27 mouse cellular contexts compared by ENCODE assay signal in genomic region chr3:27921268-27922020, GRCm38 (mm10). TPM values are rescaled to one million over a fixed set of nuclear protein-coding genes. Genes with fewer than 3 reads are reported as not detected.
A peak's percentile ranks its signal among the peaks of the same experiment; 100 is the strongest.
DNase-seq lines count a peak whose midpoint lies in the region; ATAC-seq and TF ChIP-seq lines count a peak whose summit lies in the region.
"Had no signal": no experiment of that assay in that cellular context is flagged by ENCODE, and none has a peak within 500 bp of the region (broad histone marks: within the 10 kb centered on the region; RNA-seq: fewer than 3 reads in every experiment).

No protein-coding gene starts in this region.

- H3K4me2 ChIP-seq in liver, embryonic 11.5 days: no peak overlapping the region
- no peak overlapping the region for H3K4me2 ChIP-seq in kidney, postnatal 0 days (ENCODE audit: low read length)
- H3K4me2 ChIP-seq in liver, embryonic 15.5 days: no peak overlapping the region
- H3K4me2 ChIP-seq in lung, postnatal 0 days (replicated peaks; ENCODE audit: low read depth, low read length): no peak overlapping the region
- H3K4me2 ChIP-seq: heart, embryonic 13.5 days; midbrain, embryonic 13.5 days had no signal

- 33% methylated on average over 11 of the region's 11 CpGs for WGBS in liver, adult 2 months
- WGBS in liver, embryonic 11.5 days: 87% methylated on average over 11 of the region's 11 CpGs
- WGBS in kidney, postnatal 0 days: 79% methylated on average over 11 of the region's 11 CpGs
- WGBS in liver, embryonic 15.5 days (ENCODE audit: insufficient replicate concordance): 66% methylated on average over 11 of the region's 11 CpGs
- 85% methylated on average over 11 of the region's 11 CpGs for WGBS in lung, postnatal 0 days

- peaks cover 7% of the 10 kb centered on the region for H3K4me1 ChIP-seq in liver, adult 2 months (ENCODE audit: control insufficient read depth, insufficient read depth, low read length)
- H3K4me1 ChIP-seq in liver, embryonic 11.5 days (replicated peaks; ENCODE audit: control insufficient read depth, insufficient read depth, low read length): no peaks in the 10 kb centered on the region
- no peaks in the 10 kb centered on the region for H3K4me1 ChIP-seq in kidney, postnatal 0 days (replicated peaks; ENCODE audit: insufficient read depth, low read length)
- H3K4me1 ChIP-seq in liver, embryonic 15.5 days (replicated peaks): no peaks in the 10 kb centered on the region
- H3K4me1 ChIP-seq in lung, postnatal 0 days (ENCODE audit: insufficient read depth, low read depth, low read length): no peaks in the 10 kb centered on the region
- H3K4me1 ChIP-seq: forebrain, embryonic 10.5 days; heart, embryonic 13.5 days; megakaryocyte, embryonic 14.5 days; midbrain, embryonic 13.5 days had no signal

- TF ChIP-seq POLR2A in liver, adult 2 months (IDR thresholded peaks at IDR 0.05; ENCODE audit: extremely low read depth, insufficient read depth, low read length): no peak

- peak; percentile 91 for DNase-seq in liver, adult 2 months (ENCODE audit: extremely low read depth, low read depth, low spot score)
- DNase-seq in liver, embryonic 11.5 days (ENCODE audit: low spot score): no peak
- no peak for DNase-seq in kidney, postnatal 0 days (ENCODE audit: low spot score)
- no peak for DNase-seq in lung, postnatal 0 days (ENCODE audit: low spot score)
- no peak for DNase-seq in testis, postnatal 10 days (ENCODE audit: low spot score)
- no peak for DNase-seq in thymus, postnatal 14 days
- DNase-seq: cerebellum, adult 11 months; cerebellum, adult 9-11 months; gastrocnemius, postnatal 14 days; heart, adult 18-20 months; heart, postnatal 14 days; layer of hippocampus, postnatal 36 days; right cerebral cortex, postnatal 14 days had no signal

- H3K9ac ChIP-seq in liver, adult 2 months (ENCODE audit: low read depth, low read length): no peak overlapping the region
- no peak overlapping the region for H3K9ac ChIP-seq in liver, embryonic 11.5 days (ENCODE audit: low read depth, low read length)
- H3K9ac ChIP-seq in kidney, postnatal 0 days (ENCODE audit: low read depth, low read length): no peak overlapping the region
- no peak overlapping the region for H3K9ac ChIP-seq in liver, embryonic 15.5 days
- no peak overlapping the region for H3K9ac ChIP-seq in lung, postnatal 0 days (replicated peaks; ENCODE audit: low read depth)
- H3K9ac ChIP-seq: heart, embryonic 13.5 days; midbrain, embryonic 13.5 days had no signal

- TF ChIP-seq CTCF in liver, adult 2 months (IDR thresholded peaks at IDR 0.05; ENCODE audit: low read depth, low read length): no peak
- no peak for TF ChIP-seq CTCF in kidney, postnatal 0 days (IDR thresholded peaks at IDR 0.05; ENCODE audit: low read depth)
- TF ChIP-seq CTCF in lung, postnatal 0 days (IDR thresholded peaks at IDR 0.05): no peak

- H3K79me2 ChIP-seq in liver, adult 2 months (ENCODE audit: control insufficient read depth, insufficient read depth, low read length): no peaks in the 10 kb centered on the region

- H3K4me3 ChIP-seq in liver, adult 2 months (ENCODE audit: insufficient read depth, low read depth, low read length): no peak overlapping the region
- H3K4me3 ChIP-seq in liver, embryonic 11.5 days (ENCODE audit: low read depth, low read length): no peak overlapping the region
- no peak overlapping the region for H3K4me3 ChIP-seq in kidney, postnatal 0 days (replicated peaks; ENCODE audit: low read depth, low read length)
- H3K4me3 ChIP-seq in liver, embryonic 15.5 days (replicated peaks): no peak overlapping the region
- no peak overlapping the region for H3K4me3 ChIP-seq in lung, postnatal 0 days (ENCODE audit: low read depth, low read length)
- H3K4me3 ChIP-seq: forebrain, embryonic 10.5 days; heart, embryonic 13.5 days; megakaryocyte, embryonic 14.5 days; midbrain, embryonic 13.5 days had no signal

- H3K36me3 ChIP-seq in liver, adult 2 months (ENCODE audit: control insufficient read depth, insufficient read depth, low read length): no peaks in the 10 kb centered on the region
- no peaks in the 10 kb centered on the region for H3K36me3 ChIP-seq in liver, embryonic 11.5 days (ENCODE audit: control insufficient read depth, insufficient read depth, low read length)
- H3K36me3 ChIP-seq in kidney, postnatal 0 days (ENCODE audit: insufficient read depth, low read length): no peaks in the 10 kb centered on the region
- H3K36me3 ChIP-seq in liver, embryonic 15.5 days (replicated peaks): no peaks in the 10 kb centered on the region
- no peaks in the 10 kb centered on the region for H3K36me3 ChIP-seq in lung, postnatal 0 days (ENCODE audit: insufficient read depth, low read length)
- H3K36me3 ChIP-seq: forebrain, embryonic 10.5 days; heart, embryonic 13.5 days; midbrain, embryonic 13.5 days had no signal

- no peak for TF ChIP-seq EP300 in lung, postnatal 0 days (IDR thresholded peaks at IDR 0.05)

- H3K9me3 ChIP-seq in liver, embryonic 11.5 days (ENCODE audit: control insufficient read depth, low read length): no peaks in the 10 kb centered on the region; the same call in 1 of the 2 replicates
- no peaks in the 10 kb centered on the region for H3K9me3 ChIP-seq in kidney, postnatal 0 days (replicated peaks; ENCODE audit: low read length)
- H3K9me3 ChIP-seq in liver, embryonic 15.5 days (replicated peaks): no peaks in the 10 kb centered on the region
- no peaks in the 10 kb centered on the region for H3K9me3 ChIP-seq in lung, postnatal 0 days (ENCODE audit: low read length)
- H3K9me3 ChIP-seq: midbrain, embryonic 13.5 days had no signal

- peak overlapping the region; percentile 18; the same call in 1 of the 2 replicates for H3K27ac ChIP-seq in liver, adult 2 months (replicated peaks; ENCODE audit: insufficient read depth, low read depth, low read length)
- no peak overlapping the region for H3K27ac ChIP-seq in liver, embryonic 11.5 days (ENCODE audit: low read depth, low read length)
- no peak overlapping the region for H3K27ac ChIP-seq in kidney, postnatal 0 days
- H3K27ac ChIP-seq in liver, embryonic 15.5 days (replicated peaks): peak overlapping the region; percentile 55
- H3K27ac ChIP-seq in lung, postnatal 0 days (ENCODE audit: low read length): no peak overlapping the region
- H3K27ac ChIP-seq: forebrain, embryonic 10.5 days; heart, embryonic 13.5 days; midbrain, embryonic 13.5 days; stomach, postnatal 0 days had no signal

- no peak for ATAC-seq in liver, embryonic 11.5 days (replicated peaks; ENCODE audit: low FRiP score)
- peak; percentile 66 for ATAC-seq in kidney, postnatal 0 days (replicated peaks; ENCODE audit: low FRiP score, low read depth)
- no peak for ATAC-seq in liver, embryonic 15.5 days (ENCODE audit: insufficient read depth)
- no peak for ATAC-seq in lung, postnatal 0 days
- ATAC-seq: forebrain, embryonic 16.5 days; intestine, postnatal 0 days; midbrain, embryonic 13.5 days had no signal

- no peaks in the 10 kb centered on the region for H3K27me3 ChIP-seq in liver, adult 2 months (ENCODE audit: control insufficient read depth, insufficient read depth, low read length)
- no peaks in the 10 kb centered on the region for H3K27me3 ChIP-seq in liver, embryonic 11.5 days (replicated peaks; ENCODE audit: control insufficient read depth, insufficient read depth, low read length)
- no peaks in the 10 kb centered on the region for H3K27me3 ChIP-seq in kidney, postnatal 0 days (ENCODE audit: insufficient read depth, low read length)
- H3K27me3 ChIP-seq in liver, embryonic 15.5 days: no peaks in the 10 kb centered on the region
- no peaks in the 10 kb centered on the region for H3K27me3 ChIP-seq in lung, postnatal 0 days (replicated peaks; ENCODE audit: insufficient read depth, low read length)
- H3K27me3 ChIP-seq: heart, embryonic 13.5 days; megakaryocyte, embryonic 14.5 days; midbrain, embryonic 13.5 days had no signal

RNA-seq across cellular contexts. Expression of gene Pld1, which starts 17.1 kb away (rescaled TPM):
- 8.4 and 11.3 TPM in 2 replicates for total RNA-seq in liver, adult 2 months (2014; rRNA removed)
- 1.7 and 1.9 TPM in 2 replicates for polyA plus RNA-seq in liver, adult 2 months (2012; rRNA removed)
- 3.5 and 4.9 TPM in 2 replicates for polyA plus RNA-seq in liver, embryonic 11.5 days (2014; fragmentation: Nextera tagmentation; extraction: Ambion mirVana)
- 4.9 and 5.0 TPM in 2 replicates for polyA plus RNA-seq in kidney, postnatal 0 days (2015; fragmentation: Nextera tagmentation; extraction: Ambion mirVana)
- 4.7 and 5.6 TPM in 2 replicates for polyA plus RNA-seq in liver, embryonic 15.5 days (2015; fragmentation: Nextera tagmentation; extraction: Ambion mirVana)
- 10.2 and 13.4 TPM in 2 replicates for polyA plus RNA-seq in lung, postnatal 0 days (2015; fragmentation: Nextera tagmentation; extraction: Ambion mirVana)

RNA-seq across cellular contexts. Expression of gene Tmem212, which starts 25.3 kb away (rescaled TPM):
- total RNA-seq in liver, adult 2 months (2014; rRNA removed): not detected in 2 replicates
- not detected in 2 replicates for polyA plus RNA-seq in liver, adult 2 months (2012; rRNA removed)
- not detected in 2 replicates for polyA plus RNA-seq in liver, embryonic 11.5 days (2014; fragmentation: Nextera tagmentation; extraction: Ambion mirVana)
- polyA plus RNA-seq in kidney, postnatal 0 days (2015; fragmentation: Nextera tagmentation; extraction: Ambion mirVana): 0.28 and 0.33 TPM in 2 replicates
- not detected in 2 replicates for polyA plus RNA-seq in liver, embryonic 15.5 days (2015; fragmentation: Nextera tagmentation; extraction: Ambion mirVana)
- 55.4 and 59.9 TPM in 2 replicates for polyA plus RNA-seq in lung, postnatal 0 days (2015; fragmentation: Nextera tagmentation; extraction: Ambion mirVana)
- total RNA-seq: adrenal gland, adult 18-20 months; adrenal gland, postnatal 4 days; gastrocnemius, postnatal 14 days had no signal
- polyA plus RNA-seq: embryonic facial prominence, embryonic 11.5 days; forebrain, embryonic 10.5 days; forebrain, embryonic 16.5 days; heart, embryonic 13.5 days; hindbrain, embryonic 11.5 days; limb, embryonic 11.5 days; midbrain, embryonic 13.5 days; neural tube, embryonic 11.5 days; stomach, postnatal 0 days had no signal

Comparison
In these comparisons a context has a peak if more than half of its experiments do, and no peak if none do; other contexts are left out.
1. H3K27ac ChIP-seq: peak in liver, adult 2 months (single experiment) and liver, embryonic 15.5 days (single experiment); none in liver, embryonic 11.5 days (single experiment), kidney, postnatal 0 days (single experiment) and lung, postnatal 0 days (single experiment).
2. RNA of gene Tmem212, which starts 25.3 kb away (polyA plus RNA-seq): 55.4 to 59.9 TPM in lung, postnatal 0 days; 0.28 to 0.33 TPM in kidney, postnatal 0 days, not detected in liver, adult 2 months, not detected in liver, embryonic 11.5 days and not detected in liver, embryonic 15.5 days; every median in the first group is over 10 times any median in the second.